Mouse (Mus musculus) MEL-GATA-1-ER (cell line): ENCODE measurements around the gene 1700029J07Rik.
A peak's percentile ranks its signal among the peaks of the same experiment; 100 is the strongest.

Experiments used
- DNase-seq: peaks from one replicate; pipeline ENCODE4 v3.0.0-alpha.2; 2012; ENCODE audit warnings: low read depth; ENCODE audit errors: extremely low read depth

Gene 1700029J07Rik

DNA sequence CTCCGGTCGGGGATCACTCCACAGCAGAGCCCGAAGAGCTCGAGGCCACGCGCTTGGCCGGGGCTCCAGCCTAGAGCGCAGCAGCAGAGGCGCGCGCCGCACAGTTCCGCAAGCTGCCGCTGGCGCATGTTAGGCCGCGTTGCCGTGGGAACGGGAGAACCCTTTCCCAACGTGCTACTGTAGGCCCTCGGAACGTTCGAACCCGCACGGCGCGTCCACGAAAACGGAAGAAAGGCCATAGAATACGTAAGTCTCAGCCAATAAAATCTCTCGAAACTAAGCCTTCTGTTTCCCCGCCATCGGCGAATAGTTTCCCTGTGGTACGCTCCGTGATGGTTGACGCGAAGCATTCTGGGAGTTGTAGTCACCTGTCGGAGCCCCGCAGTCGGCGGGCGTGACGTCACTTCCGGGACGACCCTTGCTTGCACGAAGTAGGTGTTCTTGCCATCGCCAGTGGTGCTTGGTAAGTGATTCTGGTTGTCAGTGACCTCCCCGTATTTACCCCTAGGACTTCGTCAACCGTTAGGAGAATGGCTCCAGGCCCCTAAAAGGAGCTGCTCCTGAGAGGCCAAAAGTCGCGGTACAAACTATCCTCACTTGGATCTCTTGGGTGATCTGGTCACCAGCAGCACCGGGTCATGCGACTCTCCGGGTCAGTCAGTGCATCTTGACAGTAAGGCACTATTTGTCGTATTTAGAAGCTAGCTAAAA lies at the start of gene 1700029J07Rik, which contains the start of gene Ufsp2:
TSS of gene 1700029J07Rik (minus strand) at position 127 of the 711 bp plus-strand sequence.
TSS of gene Ufsp2 (plus strand) at position 403 of the 711 bp plus-strand sequence.
- peak; percentile 99 for DNase-seq

- DNase-seq: no peak
Measured at GRCm38 (mm10) chr8:46024392-46024791, 49.3 kb upstream of the 1700029J07Rik start.

DNA sequence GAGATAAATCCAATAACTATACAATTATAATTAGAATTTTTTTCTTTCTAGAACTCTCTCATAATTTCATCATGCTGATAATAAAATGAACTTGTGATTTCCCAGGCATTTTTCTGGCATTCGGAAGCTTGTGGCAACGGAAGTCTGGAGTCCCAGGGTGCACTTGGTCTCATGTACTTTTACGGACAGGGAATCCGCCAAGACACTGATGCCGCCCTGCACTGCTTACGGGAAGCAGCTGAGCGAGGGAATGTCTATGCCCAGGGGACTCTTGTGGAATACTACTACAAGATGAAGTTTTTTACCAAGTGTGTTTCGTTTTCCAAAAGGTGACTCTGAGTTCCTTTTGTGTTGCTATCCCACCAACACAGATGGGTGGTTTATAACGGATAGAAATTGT lies 47.7 kb upstream of the 1700029J07Rik start:
- DNase-seq: no peak

DNA sequence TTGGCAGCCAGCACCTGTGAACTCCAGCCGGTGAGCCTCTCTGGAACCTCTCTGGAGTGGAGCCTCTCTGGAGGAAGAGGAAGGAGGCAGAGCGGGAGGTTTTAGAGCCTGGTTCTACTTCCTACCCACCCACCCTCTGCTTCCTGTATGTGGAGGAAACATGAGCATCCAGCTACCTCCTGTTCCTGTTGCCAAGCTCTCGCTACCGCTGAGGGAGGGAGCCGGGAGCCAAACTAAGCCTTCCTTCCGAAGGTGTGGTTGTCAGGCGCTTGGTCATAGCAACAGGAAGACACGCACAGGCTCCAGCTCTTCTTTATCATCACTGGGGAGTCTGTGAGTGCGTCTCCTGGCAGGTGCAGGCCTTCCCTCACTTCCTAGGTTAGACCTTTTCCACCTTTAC lies 47.2 kb upstream of the 1700029J07Rik start:
- no peak for DNase-seq

GRCm38 (mm10) chr8:46010746-46011680 lies 36.0 kb upstream of the 1700029J07Rik start:
- DNase-seq: no peak

DNA sequence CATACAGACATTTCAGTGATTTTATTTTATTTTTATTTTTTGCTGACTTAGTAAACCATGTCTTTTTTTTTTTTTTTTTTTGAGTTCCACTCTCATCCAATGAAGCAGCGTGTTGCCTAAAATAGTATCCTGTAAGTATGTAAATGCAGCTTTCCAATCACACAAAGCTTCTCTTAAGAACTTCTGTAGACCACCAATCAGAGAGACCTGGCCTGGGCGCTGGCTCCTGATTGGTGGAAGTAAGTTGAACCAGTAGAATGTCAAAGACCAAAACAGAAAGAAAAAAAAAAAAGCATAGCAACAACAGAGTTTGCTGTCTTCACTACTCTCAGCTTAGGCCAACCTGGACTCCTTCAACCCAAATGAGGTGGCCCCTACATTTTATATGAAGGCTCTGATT lies 35.3 kb upstream of the 1700029J07Rik start:
- no peak for DNase-seq

GRCm38 (mm10) chr8:46007050-46007672 lies 32.1 kb upstream of the 1700029J07Rik start:
- DNase-seq: no peak

- no peak for DNase-seq
Measured at GRCm38 (mm10) chr8:46005596-46005995, 30.5 kb upstream of the 1700029J07Rik start, which contains the start of gene Ankrd37. Gene Ankrd37, minus strand, starts transcription at chr8:46005707.

GRCm38 (mm10) chr8:45999784-46000705 lies 25.0 kb upstream of the 1700029J07Rik start:
- peak; percentile 93 for DNase-seq

DNA sequence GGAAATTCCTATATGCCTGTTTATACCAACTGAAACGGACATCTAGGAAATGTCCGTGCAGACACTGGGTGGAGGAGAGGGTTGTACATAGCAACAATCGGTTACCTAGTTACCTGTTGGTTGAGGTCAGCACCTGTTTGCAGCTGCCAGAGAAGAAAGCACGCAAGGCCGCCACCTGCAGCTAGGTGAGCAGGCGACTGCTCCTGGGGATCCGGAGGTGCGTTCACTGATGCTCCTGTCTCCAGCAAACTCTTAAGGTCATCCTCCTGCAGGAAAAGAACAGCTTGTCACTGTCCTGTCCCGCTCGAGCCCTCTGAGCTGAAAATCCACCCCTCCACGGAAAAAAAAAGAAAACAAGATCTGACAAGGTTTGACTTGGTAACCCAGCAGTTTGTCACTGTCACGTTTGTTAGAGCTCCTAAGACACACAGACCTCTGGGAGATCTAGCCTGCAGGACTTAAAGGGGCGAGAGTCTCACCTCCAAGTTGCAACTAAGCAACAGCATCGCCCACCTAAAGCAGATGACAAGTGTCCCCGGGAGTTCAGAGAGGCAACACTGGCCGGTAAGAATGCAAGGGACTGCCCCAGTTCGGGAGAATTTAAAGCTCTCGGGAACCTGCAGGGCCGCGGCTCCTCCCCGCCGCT lies 24.2 kb upstream of the 1700029J07Rik start, which contains the start of gene Lrp2bp:
TSS of gene Lrp2bp (plus strand) at position 166 of the 646 bp plus-strand sequence.
- DNase-seq: peak; percentile 52

DNA sequence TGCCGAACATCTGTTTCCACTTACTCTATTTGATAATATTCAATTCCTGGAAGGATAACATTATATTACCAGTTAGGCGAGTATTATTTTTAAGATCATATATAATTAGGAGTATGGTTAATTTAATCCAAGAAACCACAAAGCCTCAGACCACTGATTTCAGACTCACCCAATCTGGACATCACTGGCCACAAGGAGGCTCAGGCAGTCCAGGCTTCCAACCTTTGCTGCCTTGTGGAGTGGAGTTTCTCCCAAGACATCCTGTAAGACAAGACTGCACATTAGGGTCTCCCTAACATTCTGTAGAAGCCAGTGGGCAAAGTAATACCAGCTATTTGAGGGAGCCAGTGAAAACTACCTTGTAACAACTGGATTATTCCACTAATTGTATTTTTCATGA lies 23.2 kb upstream of the 1700029J07Rik start:
- no peak for DNase-seq

DNA sequence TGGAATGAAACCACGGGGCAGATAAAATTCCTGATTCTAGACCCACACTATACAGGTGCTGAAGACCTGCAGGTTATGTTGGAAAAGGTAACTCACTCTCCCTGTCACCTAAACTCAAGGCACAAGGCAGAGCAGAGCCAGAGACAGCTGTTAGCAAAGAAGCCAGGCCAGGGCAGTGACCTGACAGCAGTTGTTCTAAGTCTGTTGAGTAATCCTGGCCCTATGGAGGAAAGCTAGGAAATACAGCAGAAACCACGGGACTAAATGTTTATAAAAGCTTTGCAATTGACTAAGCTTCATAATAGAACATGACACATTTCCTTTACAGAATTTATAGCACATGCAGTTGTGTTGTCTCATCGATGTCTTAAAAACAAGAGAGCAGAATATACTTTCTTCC lies 20.5 kb upstream of the 1700029J07Rik start:
- DNase-seq: no peak

DNA sequence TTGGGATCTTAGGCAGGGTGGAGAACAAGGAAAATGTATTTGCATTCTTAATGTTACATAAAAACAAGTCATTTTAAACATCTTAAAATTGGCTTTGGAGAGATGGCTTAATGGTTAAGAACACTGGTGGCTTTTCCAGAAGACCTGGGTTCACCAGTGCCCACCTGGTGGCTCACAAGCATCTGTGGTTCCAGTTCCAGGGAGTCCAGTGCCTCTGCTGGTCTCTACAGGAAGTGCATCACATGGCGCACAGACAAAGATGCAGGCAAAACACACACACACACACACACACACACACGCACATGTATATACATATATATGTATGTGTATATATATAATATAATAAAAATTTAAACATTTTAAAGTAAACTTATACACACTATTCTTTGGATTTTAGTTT lies 19.1 kb upstream of the 1700029J07Rik start:
- no peak for DNase-seq

GRCm38 (mm10) chr8:45990631-45991310 lies 15.7 kb upstream of the 1700029J07Rik start:
- no peak for DNase-seq

DNA sequence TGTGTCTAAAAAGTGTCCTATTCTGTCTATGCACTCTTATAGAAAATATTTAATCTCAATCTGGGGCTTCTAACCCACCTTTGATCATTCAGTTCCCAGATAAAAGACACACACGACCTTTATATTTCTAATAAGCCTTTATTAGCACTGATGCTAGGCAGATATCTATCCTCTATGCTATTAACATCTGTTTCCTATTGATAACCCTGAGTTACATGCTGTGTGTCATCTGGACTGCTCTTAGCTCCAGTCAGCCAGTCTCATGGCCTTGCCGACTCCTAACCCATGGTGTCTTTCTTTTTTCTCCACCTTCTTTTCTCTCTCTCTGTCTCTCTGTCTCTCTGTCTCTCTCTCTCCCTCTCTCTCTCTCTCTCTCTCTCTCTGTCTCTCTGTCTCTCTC lies 13.1 kb upstream of the 1700029J07Rik start:
- no peak for DNase-seq

- DNase-seq: no peak
Measured at GRCm38 (mm10) chr8:45986665-45987064, 11.6 kb upstream of the 1700029J07Rik start.

GRCm38 (mm10) chr8:45975837-45976468 lies 901 bp upstream of the 1700029J07Rik start:
- DNase-seq: peak; percentile 92

DNA sequence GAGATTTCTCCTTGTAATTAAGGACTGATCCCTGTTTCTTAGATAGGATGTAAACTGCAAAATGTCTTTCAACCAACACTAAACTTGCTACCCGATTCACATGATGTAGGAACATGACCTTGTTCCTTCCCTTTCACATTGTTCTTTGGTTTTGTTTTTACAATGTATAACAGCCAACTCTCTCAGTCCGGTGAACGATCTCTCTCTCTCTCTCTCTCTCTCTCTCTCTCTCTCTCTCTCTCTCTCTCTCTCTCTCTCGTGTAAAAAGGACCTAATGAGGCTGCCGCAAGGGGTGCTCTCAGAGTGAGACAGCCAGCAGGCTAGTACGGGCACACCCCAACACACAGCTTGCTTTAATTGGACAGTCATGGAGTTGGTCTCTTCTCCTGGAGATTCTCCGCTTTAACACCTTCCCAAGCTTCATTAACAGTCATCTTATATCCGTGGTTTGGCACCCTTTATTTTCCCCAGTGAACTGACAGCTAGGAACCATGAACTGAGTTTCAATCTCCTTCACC lies 1.0 kb downstream of the 1700029J07Rik start:
- peak; percentile 44 for DNase-seq

DNA sequence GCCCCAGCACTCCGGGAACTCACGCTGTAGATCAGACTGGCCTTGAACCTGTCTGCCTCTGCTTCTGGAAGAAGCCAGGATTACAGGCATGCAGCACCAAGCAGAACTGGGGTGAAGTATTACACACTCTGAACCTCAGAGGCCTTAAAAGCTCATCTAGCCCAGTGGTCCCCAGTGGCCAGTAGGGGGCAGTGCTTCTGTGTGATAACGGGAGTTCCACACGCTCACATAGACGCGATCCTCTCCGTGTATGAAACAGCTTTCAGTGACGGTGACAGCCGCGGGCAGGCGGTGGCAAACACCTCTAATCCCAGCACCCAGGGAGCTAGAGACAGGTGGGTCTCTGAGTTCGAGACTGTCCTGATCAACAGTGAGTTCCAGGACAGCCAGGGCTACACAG lies 4.2 kb downstream of the 1700029J07Rik start:
- DNase-seq: no peak
